ENCODE assay signal across 14 mouse cellular contexts in genomic region chr13:58935956-58936495, GRCm38 (mm10).
DNase-seq lines count a peak whose midpoint lies in the region; ATAC-seq lines count a peak whose summit lies in the region.
"Had no signal": no experiment of that assay in that cellular context is flagged by ENCODE, and none has a peak within 500 bp of the region (broad histone marks: within the 10 kb centered on the region; RNA-seq: fewer than 3 reads in every experiment).

No protein-coding gene starts in this region.

- WGBS in forebrain, embryonic 10.5 days, result 11% methylated on average over 8 of the region's 8 CpGs
- WGBS in forebrain, embryonic 15.5 days, result 16% methylated on average over 8 of the region's 8 CpGs
- 6% methylated on average over 8 of the region's 8 CpGs for WGBS in kidney, embryonic 15.5 days

- H3K27me3 ChIP-seq in forebrain, embryonic 10.5 days (ENCODE audit: poor library complexity, severe bottlenecking), result no peaks in the 10 kb centered on the region; the same call in 1 of the 2 replicates
- H3K27me3 ChIP-seq in forebrain, embryonic 15.5 days, result no peaks in the 10 kb centered on the region
- no peaks in the 10 kb centered on the region for H3K27me3 ChIP-seq in kidney, embryonic 15.5 days

- H3K27ac ChIP-seq in forebrain, embryonic 10.5 days, result peak overlapping the region; percentile 56; the same call in 1 of the 2 replicates
- H3K27ac ChIP-seq in forebrain, embryonic 15.5 days (replicated peaks), result no peak overlapping the region
- H3K27ac ChIP-seq in kidney, embryonic 15.5 days, result no peak overlapping the region
- H3K27ac ChIP-seq: embryonic facial prominence, embryonic 13.5 days; limb, embryonic 12.5 days had no signal

- peaks cover 55% of the 10 kb centered on the region for H3K4me1 ChIP-seq in forebrain, embryonic 10.5 days
- H3K4me1 ChIP-seq in forebrain, embryonic 15.5 days, result peaks cover 28% of the 10 kb centered on the region
- peaks cover 10% of the 10 kb centered on the region for H3K4me1 ChIP-seq in kidney, embryonic 15.5 days

- no peak for DNase-seq in forebrain, embryonic 10.5 days (ENCODE audit: extremely low spot score, low spot score)
- DNase-seq in kidney, adult 18-20 months, result no peak
- DNase-seq in right cerebral cortex, adult 18-20 months, result peak; percentile 72
- DNase-seq in right cerebral cortex, postnatal 10 days (ENCODE audit: low spot score in 2 of 2), result no peak
- no peak for DNase-seq in urinary bladder, adult 18-20 months (ENCODE audit: low spot score in 2 of 2)
- DNase-seq in thymus, adult 18-20 months, result no peak
- DNase-seq: cerebellum, postnatal 36 days; kidney, adult 2 months; layer of hippocampus, adult 9-11 months had no signal

- no peak overlapping the region for H3K9ac ChIP-seq in forebrain, embryonic 15.5 days (replicated peaks)
- H3K9ac ChIP-seq in kidney, embryonic 15.5 days, result no peak overlapping the region
- H3K9ac ChIP-seq: embryonic facial prominence, embryonic 13.5 days; limb, embryonic 12.5 days had no signal

- no peak for ATAC-seq in forebrain, embryonic 15.5 days (replicated peaks)
- ATAC-seq in kidney, embryonic 15.5 days (replicated peaks; ENCODE audit: low FRiP score), result 0 out of 2 replicates have a peak, but pooled peaks have one; percentile 29
- ATAC-seq: Patski had no signal

- no peak overlapping the region for H3K4me3 ChIP-seq in forebrain, embryonic 10.5 days
- H3K4me3 ChIP-seq in forebrain, embryonic 15.5 days, result no peak overlapping the region
- H3K4me3 ChIP-seq in kidney, embryonic 15.5 days (replicated peaks), result no peak overlapping the region
- H3K4me3 ChIP-seq: embryonic facial prominence, embryonic 13.5 days; limb, embryonic 12.5 days had no signal

- no peaks in the 10 kb centered on the region for H3K36me3 ChIP-seq in forebrain, embryonic 10.5 days (replicated peaks)
- no peaks in the 10 kb centered on the region for H3K36me3 ChIP-seq in forebrain, embryonic 15.5 days
- no peaks in the 10 kb centered on the region for H3K36me3 ChIP-seq in kidney, embryonic 15.5 days
- H3K36me3 ChIP-seq: embryonic facial prominence, embryonic 13.5 days; limb, embryonic 12.5 days had no signal

- no peaks in the 10 kb centered on the region for H3K9me3 ChIP-seq in forebrain, embryonic 10.5 days
- no peaks in the 10 kb centered on the region for H3K9me3 ChIP-seq in forebrain, embryonic 15.5 days
- no peaks in the 10 kb centered on the region for H3K9me3 ChIP-seq in kidney, embryonic 15.5 days (replicated peaks)
- H3K9me3 ChIP-seq: embryonic facial prominence, embryonic 13.5 days; limb, embryonic 12.5 days had no signal

- no peak overlapping the region for H3K4me2 ChIP-seq in forebrain, embryonic 15.5 days (replicated peaks)
- H3K4me2 ChIP-seq in kidney, embryonic 15.5 days, result no peak overlapping the region
- H3K4me2 ChIP-seq: embryonic facial prominence, embryonic 13.5 days; limb, embryonic 12.5 days had no signal
